9 mouse cellular contexts compared by ENCODE assay signal in the genomic region with DNA sequence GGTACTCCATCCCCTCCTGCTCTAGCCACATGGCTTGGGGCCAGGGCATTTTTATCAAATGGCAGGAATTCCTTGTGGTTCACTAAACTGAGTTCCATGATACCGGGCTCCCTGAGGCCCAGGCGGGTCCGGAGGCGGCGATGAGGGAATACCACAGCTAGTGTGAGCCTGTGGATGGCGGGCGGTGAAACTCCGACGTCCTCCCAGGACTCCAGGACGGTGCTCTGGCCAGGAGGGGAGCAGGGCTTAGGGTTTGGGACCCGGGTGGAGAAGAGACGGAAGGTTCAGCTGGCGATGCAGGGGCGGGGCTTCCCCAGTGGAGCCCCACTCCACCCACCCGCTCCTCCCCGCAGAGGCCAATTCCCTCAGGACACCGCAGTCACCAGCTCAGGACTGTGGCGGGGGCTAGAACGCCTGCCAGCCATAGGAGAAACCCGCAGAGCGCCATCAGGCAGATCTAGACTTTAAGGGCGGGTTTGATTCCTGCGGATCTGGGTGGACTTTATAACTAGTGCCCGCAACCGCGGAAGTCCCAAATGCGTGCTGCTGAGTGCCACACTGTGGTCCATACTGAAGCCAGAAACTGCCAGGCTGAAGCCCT. TPM values are rescaled to one million over a fixed set of nuclear protein-coding genes. Genes with fewer than 3 reads are reported as not detected.
DNase-seq lines count a peak whose midpoint lies in the region; ATAC-seq lines count a peak whose summit lies in the region.
"Had no signal": no experiment of that assay in that cellular context is flagged by ENCODE, and none has a peak within 500 bp of the region (broad histone marks: within the 10 kb centered on the region; RNA-seq: fewer than 3 reads in every experiment).

No protein-coding gene starts in this region.

- H3K4me1 ChIP-seq in embryonic facial prominence, embryonic 10.5 days = peaks cover 19% of the 10 kb centered on the region
- H3K4me1 ChIP-seq in hindbrain, embryonic 15.5 days (replicated peaks) = peaks cover 7% of the 10 kb centered on the region

- H3K27me3 ChIP-seq in embryonic facial prominence, embryonic 10.5 days (replicated peaks; ENCODE audit: low read depth, poor library complexity, severe bottlenecking) = no peaks in the 10 kb centered on the region; the same call in none of the 2 replicates
- peaks cover 36% of the 10 kb centered on the region for H3K27me3 ChIP-seq in hindbrain, embryonic 15.5 days

- H3K4me2 ChIP-seq in hindbrain, embryonic 15.5 days = peak overlapping the region; percentile 54

- peak; percentile 15 for DNase-seq in left cerebral cortex, postnatal 4 days
- DNase-seq in left cerebral cortex, adult 9 months (ENCODE audit: low spot score in 2 of 2) = no peak
- no peak for DNase-seq in embryonic facial prominence, embryonic 10.5 days (ENCODE audit: low spot score)
- DNase-seq in c-Kit-positive CD71-positive TER-119-positive erythroid progenitor cells, embryonic 14.5 days (ENCODE audit: low spot score) = no peak
- no peak for DNase-seq in frontal cortex, postnatal 36 days (ENCODE audit: low spot score in 2 of 2)

- no peaks in the 10 kb centered on the region for H3K9me3 ChIP-seq in embryonic facial prominence, embryonic 10.5 days
- H3K9me3 ChIP-seq in hindbrain, embryonic 15.5 days = no peaks in the 10 kb centered on the region

- no peak overlapping the region for H3K27ac ChIP-seq in embryonic facial prominence, embryonic 10.5 days (replicated peaks)
- no peak overlapping the region for H3K27ac ChIP-seq in hindbrain, embryonic 15.5 days (replicated peaks)

- ATAC-seq in hindbrain, embryonic 15.5 days (ENCODE audit: low FRiP score, low read depth) = no peak
- peak; percentile 54 for ATAC-seq in megakaryocyte progenitor cell, adult 5-6 weeks (replicated peaks; ENCODE audit: poor library complexity)
- no peak for ATAC-seq in inflammation-experienced regulatory T-cells, adult 6 months

- peak overlapping the region; percentile 52 for H3K4me3 ChIP-seq in embryonic facial prominence, embryonic 10.5 days
- peak overlapping the region; percentile 28 for H3K4me3 ChIP-seq in hindbrain, embryonic 15.5 days

- intact Hi-C loops in left cerebral cortex, postnatal 4 days (cut with DNase I) = no loop called here

- H3K36me3 ChIP-seq in embryonic facial prominence, embryonic 10.5 days (replicated peaks) = no peaks in the 10 kb centered on the region
- H3K36me3 ChIP-seq in hindbrain, embryonic 15.5 days = no peaks in the 10 kb centered on the region

- peak overlapping the region; percentile 9; the same call in 1 of the 2 replicates for H3K9ac ChIP-seq in hindbrain, embryonic 15.5 days

- 2% methylated on average over 27 of the region's 27 CpGs for WGBS in embryonic facial prominence, embryonic 10.5 days
- WGBS in hindbrain, embryonic 15.5 days = 2% methylated on average over 27 of the region's 27 CpGs

RNA-seq across cellular contexts. Expression of a gene that starts 20.4 kb away (rescaled TPM):
- 10 to 100 TPM; 55.3 to 58.4 TPM for total RNA-seq in left cerebral cortex, postnatal 4 days (2021)
- 86.2 and 95.7 TPM in 2 replicates for polyA plus RNA-seq in embryonic facial prominence, embryonic 10.5 days (2016; fragmentation: Nextera tagmentation; extraction: Ambion mirVana)
- 132 and 133 TPM in 2 replicates for polyA plus RNA-seq in hindbrain, embryonic 15.5 days (2015; fragmentation: Nextera tagmentation; extraction: Ambion mirVana)
- total RNA-seq in megakaryocyte progenitor cell, adult 5-6 weeks (2015) = 48.6 and 56.3 TPM in 2 replicates
- total RNA-seq in megakaryocyte progenitor cell, adult 5-6 weeks (2017) = 25.9 and 50.6 TPM in 2 replicates
- polyA plus RNA-seq in inflammation-experienced regulatory T-cells, adult 6 months (2017; shearing (Covaris generic)) = 100 to 1,000 TPM; 147 to 196 (median 194) TPM

RNA-seq across cellular contexts. Expression of a gene that starts 34.6 kb away (rescaled TPM):
- total RNA-seq in left cerebral cortex, postnatal 4 days (2021) = 10 to 100 TPM; 25.3 to 26.2 TPM
- 22.5 and 24.2 TPM in 2 replicates for polyA plus RNA-seq in embryonic facial prominence, embryonic 10.5 days (2016; fragmentation: Nextera tagmentation; extraction: Ambion mirVana)
- 24.8 and 27.1 TPM in 2 replicates for polyA plus RNA-seq in hindbrain, embryonic 15.5 days (2015; fragmentation: Nextera tagmentation; extraction: Ambion mirVana)
- 13.2 and 14.1 TPM in 2 replicates for total RNA-seq in megakaryocyte progenitor cell, adult 5-6 weeks (2015)
- 15.3 and 16.3 TPM in 2 replicates for total RNA-seq in megakaryocyte progenitor cell, adult 5-6 weeks (2017)
- polyA plus RNA-seq in inflammation-experienced regulatory T-cells, adult 6 months (2017; shearing (Covaris generic)) = 10 to 100 TPM; 10.1 to 20.8 (median 16.2) TPM

RNA-seq across cellular contexts. Expression of a gene that starts 47.3 kb away (rescaled TPM):
- not detected for total RNA-seq in left cerebral cortex, postnatal 4 days (2021)
- polyA plus RNA-seq in embryonic facial prominence, embryonic 10.5 days (2016; fragmentation: Nextera tagmentation; extraction: Ambion mirVana) = not detected in 2 replicates
- polyA plus RNA-seq in hindbrain, embryonic 15.5 days (2015; fragmentation: Nextera tagmentation; extraction: Ambion mirVana) = not detected in 2 replicates
- total RNA-seq in megakaryocyte progenitor cell, adult 5-6 weeks (2015) = not detected in 2 replicates
- total RNA-seq in megakaryocyte progenitor cell, adult 5-6 weeks (2017) = not detected in 2 replicates
- polyA plus RNA-seq in inflammation-experienced regulatory T-cells, adult 6 months (2017; shearing (Covaris generic)) = 1 to 10 TPM in 1 of 3 experiments, under 1 TPM in 1, not detected in 1; 0.67 to 6.8 TPM
- polyA plus RNA-seq: testis, adult 2 months had no signal

RNA-seq across cellular contexts. Expression of a gene that starts 48.9 kb away (rescaled TPM):
- total RNA-seq in left cerebral cortex, postnatal 4 days (2021) = not detected
- 0.17 TPM in 1 of 2 replicates, not detected in the other for polyA plus RNA-seq in embryonic facial prominence, embryonic 10.5 days (2016; fragmentation: Nextera tagmentation; extraction: Ambion mirVana)
- polyA plus RNA-seq in hindbrain, embryonic 15.5 days (2015; fragmentation: Nextera tagmentation; extraction: Ambion mirVana) = 0.29 TPM in 1 of 2 replicates, not detected in the other
- not detected in 2 replicates for total RNA-seq in megakaryocyte progenitor cell, adult 5-6 weeks (2015)
- not detected in 2 replicates for total RNA-seq in megakaryocyte progenitor cell, adult 5-6 weeks (2017)
- not detected for polyA plus RNA-seq in inflammation-experienced regulatory T-cells, adult 6 months (2017; shearing (Covaris generic))
